Mouse (Mus musculus): ENCODE measurements at regions not wholly inside any gene's neighbourhood (a gene's known extent, or its start where the extent isn't known, plus 50 kb on each side); places are given as distances from the start of the nearest gene placed in this dataset.

DNA sequence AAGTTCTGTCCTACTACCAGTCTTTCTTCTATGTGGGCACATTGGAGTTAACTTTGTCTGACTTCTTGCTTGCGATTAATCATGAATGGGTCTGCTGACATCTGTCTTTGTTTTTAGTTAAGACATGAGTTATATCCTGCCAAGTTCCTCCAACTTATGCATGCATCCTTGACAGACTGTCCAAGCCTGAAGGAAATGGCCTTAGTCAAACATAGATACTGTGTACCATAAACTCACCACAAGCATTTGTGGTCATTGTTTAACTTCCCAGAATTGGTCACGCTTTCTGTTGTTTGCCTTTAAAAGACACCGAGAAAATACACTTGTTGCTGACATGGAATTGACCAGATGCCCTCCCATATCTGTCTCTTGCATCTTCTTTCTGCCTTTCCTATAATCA, 519.4 kb upstream of the Hs6st1 start:
- no peak for TF ChIP-seq CTCF (IDR thresholded peaks at IDR 0.05)
- TF ChIP-seq EP300 (IDR thresholded peaks at IDR 0.05) = no peak
